Mouse (Mus musculus) MEL (cell line): ENCODE results near the gene Gm28042. TPM values are rescaled to one million over a fixed set of nuclear protein-coding genes. Genes with fewer than 3 reads are reported as not detected.

Experiments
- DNase-seq: peaks from one replicate; pipeline ENCODE4 v3.0.0; 2011; ENCODE audit warnings: low read depth, low spot score
- H3K27ac ChIP-seq: 2 replicates; pipeline ENCODE4 v1.5.1; 2012; ENCODE audit warnings: low read depth, mild to moderate bottlenecking, control low read depth, low read length, moderate library complexity; ENCODE audit not compliant: control insufficient read depth
- H3K27me3 ChIP-seq, 2 experiments: fragments of 150-350 bp in 1 of 2; sonication (generic) in 1 of 2; 2 replicates each; pipeline ENCODE4 v1.6.1; 2012; ENCODE audit warnings: low read length in 2 of 2, mild to moderate bottlenecking in 2 of 2, improper control_type of control experiment in 1 of 2, moderate library complexity in 1 of 2; ENCODE audit not compliant: insufficient read depth in 2 of 2, control insufficient read depth in 1 of 2
- H3K36me3 ChIP-seq, 2 experiments: 2 replicates each; pipeline ENCODE4 v1.6.1; 2012 to 2014; ENCODE audit warnings: low read length in 2 of 2, improper control_type of control experiment in 1 of 2, inconsistent platforms in 1 of 2, mild to moderate bottlenecking in 1 of 2; ENCODE audit not compliant: insufficient read depth in 2 of 2, control insufficient read depth in 1 of 2
- H3K4me1 ChIP-seq, 2 experiments: fragments of 150-350 bp in 1 of 2; sonication (generic) in 1 of 2; 2 replicates each; pipeline ENCODE4 v1.6.1; 2012; ENCODE audit warnings: low read length in 2 of 2, improper control_type of control experiment in 1 of 2, mild to moderate bottlenecking in 1 of 2; ENCODE audit not compliant: insufficient read depth in 2 of 2, control insufficient read depth in 1 of 2
- H3K4me3 ChIP-seq, 2 experiments: fragments of 150-350 bp in 1 of 2; sonication (generic) in 1 of 2; 2 replicates each; pipeline ENCODE4 v1.5.1; 2012; ENCODE audit warnings: low read depth in 2 of 2, low read length in 2 of 2, mild to moderate bottlenecking in 2 of 2, moderate library complexity in 2 of 2, control low read depth in 1 of 2, improper control_type of control experiment in 1 of 2; ENCODE audit not compliant: control insufficient read depth in 1 of 2, insufficient read depth in 1 of 2
- H3K79me2 ChIP-seq: 2 replicates; pipeline ENCODE4 v1.6.1; 2012; ENCODE audit warnings: mild to moderate bottlenecking, low read length, moderate library complexity; ENCODE audit not compliant: control insufficient read depth, poor library complexity, insufficient read depth
- H3K9ac ChIP-seq: 2 replicates; pipeline ENCODE4 v1.6.1; 2012; ENCODE audit warnings: low read depth, mild to moderate bottlenecking, control low read depth, low read length, moderate library complexity; ENCODE audit not compliant: control insufficient read depth, poor library complexity, severe bottlenecking
- H3K9me3 ChIP-seq: fragments of 150-350 bp; sonication (generic); replicated peaks from 2 replicates; pipeline ENCODE4 v1.6.1; 2012; ENCODE audit warnings: mild to moderate bottlenecking, low read length, improper control_type of control experiment, moderate library complexity; ENCODE audit not compliant: insufficient read depth
- CHD1 ChIP-seq: IDR thresholded peaks from 2 replicates; pipeline ENCODE4 v1.6.1; 2012; ENCODE audit warnings: low read depth, mild to moderate bottlenecking, inconsistent platforms, low read length, improper control_type of control experiment
- CTCF ChIP-seq, 3 experiments: IDR thresholded peaks in 2 of 3; conservative IDR thresholded peaks in 1 of 3; 2 replicates each; pipeline ENCODE4 v1.5.1; 2011 to 2012; ENCODE audit warnings: low read length in 3 of 3, low read depth in 2 of 3, mild to moderate bottlenecking in 2 of 3, improper control_type of control experiment in 1 of 3, inconsistent platforms in 1 of 3, mixed read lengths in 1 of 3, moderate library complexity in 1 of 3; ENCODE audit not compliant: control insufficient read depth in 1 of 3, insufficient read depth in 1 of 3, poor library complexity in 1 of 3, severe bottlenecking in 1 of 3
- ELF1 ChIP-seq: IDR thresholded peaks from 2 replicates; pipeline ENCODE4 v1.6.1; 2014; ENCODE audit warnings: low read depth, mild to moderate bottlenecking, inconsistent platforms, low read length, improper control_type of control experiment, moderate library complexity
- EP300 ChIP-seq, 2 experiments: IDR thresholded peaks; 2 replicates each; pipeline ENCODE4 v1.6.1; 2011; ENCODE audit warnings: improper control_type of control experiment in 2 of 2, low read length in 2 of 2, low read depth in 1 of 2, mild to moderate bottlenecking in 1 of 2
- KAT2A ChIP-seq: conservative IDR thresholded peaks from 2 replicates; pipeline ENCODE4 v1.6.1; 2012; ENCODE audit warnings: low read depth, low read length, improper control_type of control experiment, inconsistent platforms
- MAFK ChIP-seq: IDR thresholded peaks from 2 replicates; pipeline ENCODE4 v1.6.1; 2011; ENCODE audit warnings: low read depth, mild to moderate bottlenecking, low read length, improper control_type of control experiment, borderline replicate concordance
- MYB ChIP-seq: IDR thresholded peaks from 2 replicates; pipeline ENCODE4 v1.6.1; 2011; ENCODE audit warnings: mild to moderate bottlenecking, low read depth, low read length, improper control_type of control experiment
- NRF1 ChIP-seq: IDR thresholded peaks from 2 replicates; pipeline ENCODE4 v1.6.1; 2014; ENCODE audit warnings: low read depth, mild to moderate bottlenecking, inconsistent platforms, low read length, improper control_type of control experiment, moderate library complexity; ENCODE audit not compliant: poor library complexity, insufficient read depth, severe bottlenecking
- POLR2AphosphoS5 ChIP-seq: IDR thresholded peaks from 2 replicates; pipeline ENCODE4 v1.6.1; 2012; ENCODE audit warnings: low read depth, borderline replicate concordance, mild to moderate bottlenecking, inconsistent platforms, low read length, moderate library complexity, mixed read lengths
- SIN3A ChIP-seq: IDR thresholded peaks from 2 replicates; pipeline ENCODE4 v1.6.1; 2012; ENCODE audit warnings: low read length, improper control_type of control experiment, inconsistent platforms
- SMC3 ChIP-seq: IDR thresholded peaks from 2 replicates; pipeline ENCODE4 v1.6.1; 2011; ENCODE audit warnings: low read depth, low read length, improper control_type of control experiment
- TCF12 ChIP-seq: IDR thresholded peaks from 2 replicates; pipeline ENCODE4 v1.6.1; 2014; ENCODE audit warnings: low read depth, mild to moderate bottlenecking, inconsistent platforms, low read length, improper control_type of control experiment, moderate library complexity
- USF1 ChIP-seq: IDR thresholded peaks from 2 replicates; pipeline ENCODE4 v1.6.1; 2014; ENCODE audit warnings: low read depth, mild to moderate bottlenecking, inconsistent platforms, low read length, improper control_type of control experiment, moderate library complexity
- USF2 ChIP-seq, 2 experiments: IDR thresholded peaks; 2 replicates each; pipeline ENCODE4 v1.6.1; 2011 to 2012; ENCODE audit warnings: improper control_type of control experiment in 2 of 2, low read length in 2 of 2, borderline replicate concordance in 1 of 2, inconsistent platforms in 1 of 2, low read depth in 1 of 2, mild to moderate bottlenecking in 1 of 2; ENCODE audit not compliant: insufficient read depth in 1 of 2
- ZMIZ1 ChIP-seq: IDR thresholded peaks from 2 replicates; pipeline ENCODE4 v1.6.1; 2012; ENCODE audit warnings: low read depth, mild to moderate bottlenecking, inconsistent platforms, low read length, improper control_type of control experiment, moderate library complexity
- ZNF384 ChIP-seq: IDR thresholded peaks from 2 replicates; pipeline ENCODE4 v1.6.1; 2012; ENCODE audit warnings: low read depth, mild to moderate bottlenecking, inconsistent platforms, low read length, improper control_type of control experiment
- polyA plus RNA-seq, 2 experiments: library from polyadenylated mRNA; stranded (reverse) in 1 of 2; unstranded in 1 of 2; fragments of >175 nt in 1 of 2; fragments of >200 nt in 1 of 2; gene quantifications; 2 replicates each; pipeline versions ENCODE4 v1.2.1 to v1.2.4; 2012; ENCODE audit warnings: low replicate concordance in 2 of 2, low read depth in 1 of 2; ENCODE audit not compliant: insufficient read length in 2 of 2, insufficient read depth in 1 of 2, missing spikeins in 1 of 2
- total RNA-seq: library from RNA; depleted of rRNA; stranded (reverse); fragments of 300-350 nt; gene quantifications from 2 replicates; pipeline ENCODE4 v1.2.3, GENCODE M21; 2012

The Gm28042 gene
- total and polyA plus RNA-seq, 3 experiments, result 0.96 to 1.7 TPM; not detected in 1

GRCm38 (mm10) chr2:119990881-119991280, 36.4 kb upstream of the Gm28042 start:
- Histone ChIP-seq H3K9ac (no peak overlapping the region), H3K79me2 (no peaks in the 10 kb centered on the region), H3K9me3 (no peaks in the 10 kb centered on the region), H3K27me3 (no peaks in the 10 kb centered on the region), H3K36me3 (no peaks in the 10 kb centered on the region; a peak in 1 of 4 replicates)
- TF ChIP-seq NRF1 (no peak), POLR2AphosphoS5 (no peak), ELF1 (no peak), KAT2A (no peak), USF2 (IDR thresholded peaks at IDR 0.05; ENCODE audit: borderline replicate concordance in 1 of 2, insufficient read depth in 1 of 2, low read depth in 1 of 2, low read length in 2 of 2) (no peak), CTCF (IDR thresholded peaks at IDR 0.05 in 2 of 3, conservative IDR thresholded peaks at IDR 0.05 in 1 of 3; ENCODE audit: control insufficient read depth in 1 of 3, insufficient read depth in 1 of 3, low read depth in 2 of 3, low read length in 3 of 3, poor library complexity in 1 of 3, severe bottlenecking in 1 of 3) (no peak), USF1 (no peak), SMC3 (no peak), MYB (no peak), SIN3A (no peak), TCF12 (no peak), MAFK (no peak), EP300 (IDR thresholded peaks at IDR 0.05; ENCODE audit: low read depth in 1 of 2, low read length in 2 of 2) (no peak), CHD1 (no peak), ZNF384 (no peak), ZMIZ1 (no peak)
- TF ChIP-seq, all 39 proteins: peak for 0
- no peak for DNase-seq
- peaks cover 0 to 5% of the 10 kb centered on the region in 2 experiments; a peak in 3 of 4 replicates for H3K4me1 ChIP-seq
- no peak overlapping the region for H3K4me3 ChIP-seq
- H3K27ac ChIP-seq, result no peak overlapping the region

- no peak for TF ChIP-seq ZNF384
- no peak for TF ChIP-seq CHD1
- no peaks in the 10 kb centered on the region for H3K4me1 ChIP-seq
- no peak for DNase-seq
- H3K4me3 ChIP-seq, result no peak overlapping the region
- no peak overlapping the region for H3K27ac ChIP-seq
- H3K9ac ChIP-seq, result no peak overlapping the region
- H3K36me3 ChIP-seq, result no peaks in the 10 kb centered on the region
- H3K27me3 ChIP-seq, result no peaks in the 10 kb centered on the region
- H3K9me3 ChIP-seq, result no peaks in the 10 kb centered on the region
- H3K79me2 ChIP-seq, result no peaks in the 10 kb centered on the region
Measured at GRCm38 (mm10) chr2:119992349-119992748, 34.9 kb upstream of the Gm28042 start.
